Mouse (Mus musculus): ENCODE measurements around the gene Hspa8. TPM values are rescaled to one million over a fixed set of nuclear protein-coding genes. Genes with fewer than 3 reads are reported as not detected.

Hspa8 gene
- polyA plus RNA-seq (2015; fragmentation: Nextera tagmentation; extraction: Ambion mirVana), result 3,030 and 3,122 TPM in 2 replicates

DNA sequence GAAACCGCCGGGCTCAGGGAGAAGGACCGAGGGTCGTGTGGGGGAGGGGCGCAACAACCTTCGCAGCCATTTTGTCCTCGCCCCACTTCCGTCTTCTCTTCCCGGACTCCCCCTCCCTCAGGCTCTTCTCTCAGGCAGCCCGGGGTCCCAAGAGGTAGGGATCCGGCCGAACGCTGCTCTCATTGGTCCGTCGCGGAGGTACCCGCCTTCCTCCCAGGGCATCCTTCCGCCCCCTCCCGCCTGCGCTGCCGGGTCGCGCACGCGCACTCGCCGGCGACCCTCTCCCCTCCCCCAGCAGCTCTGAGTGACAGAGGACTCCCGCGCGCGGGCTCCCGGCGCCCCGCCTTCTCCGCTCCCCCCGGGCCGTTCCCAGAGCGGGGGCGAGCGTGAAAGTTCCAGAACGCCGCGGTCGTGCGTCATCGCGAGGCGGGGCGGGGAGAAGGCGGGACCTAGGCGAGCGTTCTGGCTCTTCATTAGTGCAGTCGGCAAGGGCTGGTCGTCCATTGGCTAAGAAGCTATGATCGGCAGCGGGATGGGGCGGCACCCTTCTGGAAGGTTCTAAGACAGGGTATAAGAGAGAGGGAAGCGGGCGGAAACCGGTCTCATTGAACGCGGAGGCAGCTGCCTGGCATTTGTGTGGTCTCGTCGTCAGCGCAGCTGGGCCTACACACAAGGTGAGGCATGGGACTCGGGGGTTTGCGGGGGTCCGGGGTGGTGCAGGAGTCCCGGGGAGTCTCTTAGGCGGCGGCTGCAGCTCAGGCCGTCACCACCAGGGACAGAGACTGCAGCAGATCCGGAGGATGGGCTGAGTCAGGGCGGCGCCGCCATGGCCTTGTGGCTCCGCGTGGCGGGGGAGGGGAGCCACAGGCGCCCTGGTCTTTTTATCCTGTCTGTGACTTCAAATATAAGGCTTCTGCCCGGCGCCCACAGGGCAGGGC lies at the start of gene Hspa8:
Hspa8 (plus strand) TSS at position 310 of the 938 bp plus-strand sequence.
- Histone ChIP-seq H3K4me3 (peak within 1 kb of the TSS; percentile 94), H3K4me2 (peak within 1 kb of the TSS; percentile 69), H3K9ac (peak within 1 kb of the TSS; percentile 98), H3K4me1 (peaks cover 39% of the 10 kb centered on the region), H3K36me3 (ENCODE audit: poor library complexity, severe bottlenecking) (peaks cover 32% of the 10 kb centered on the region), H3K27ac (peak within 1 kb of the TSS; percentile 98), H3K9me3 (replicated peaks) (no peaks in the 10 kb centered on the region), H3K27me3 (no peaks in the 10 kb centered on the region)
- peak; percentile 97 for ATAC-seq
- 1% methylated on average over 62 of the region's 83 CpGs for WGBS

DNA sequence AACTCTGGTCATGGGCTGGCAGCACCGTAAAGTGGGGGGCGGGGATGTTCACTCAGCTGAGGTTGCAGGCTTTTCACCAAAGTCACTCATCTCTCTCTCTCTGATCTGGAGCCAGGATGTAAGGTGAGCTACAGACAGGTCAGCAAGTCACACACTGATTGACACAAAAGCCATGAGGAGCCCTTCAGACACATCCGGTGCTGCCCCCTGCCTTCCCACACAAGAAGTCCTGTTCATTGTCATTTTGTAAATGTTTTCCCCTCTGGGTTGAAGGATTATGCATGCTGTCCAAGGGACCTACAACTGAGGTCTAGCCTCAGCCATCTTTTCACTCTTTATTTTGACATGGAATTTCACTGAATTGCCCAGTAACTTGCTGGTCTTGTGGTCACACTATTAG lies 49.0 kb upstream of the Hspa8 start:
- no peak overlapping the region; the same call in 1 of the 2 replicates for H3K9ac ChIP-seq
- no peaks in the 10 kb centered on the region for H3K27me3 ChIP-seq
- no peak overlapping the region for H3K4me2 ChIP-seq
- 65% methylated on average over 3 of the region's 3 CpGs for WGBS
- no peak for ATAC-seq
- H3K36me3 ChIP-seq (ENCODE audit: poor library complexity, severe bottlenecking), result no peaks in the 10 kb centered on the region
- peaks cover 8% of the 10 kb centered on the region for H3K4me1 ChIP-seq
- no peak overlapping the region for H3K27ac ChIP-seq
- no peak overlapping the region for H3K4me3 ChIP-seq
- no peaks in the 10 kb centered on the region for H3K9me3 ChIP-seq (replicated peaks)

DNA sequence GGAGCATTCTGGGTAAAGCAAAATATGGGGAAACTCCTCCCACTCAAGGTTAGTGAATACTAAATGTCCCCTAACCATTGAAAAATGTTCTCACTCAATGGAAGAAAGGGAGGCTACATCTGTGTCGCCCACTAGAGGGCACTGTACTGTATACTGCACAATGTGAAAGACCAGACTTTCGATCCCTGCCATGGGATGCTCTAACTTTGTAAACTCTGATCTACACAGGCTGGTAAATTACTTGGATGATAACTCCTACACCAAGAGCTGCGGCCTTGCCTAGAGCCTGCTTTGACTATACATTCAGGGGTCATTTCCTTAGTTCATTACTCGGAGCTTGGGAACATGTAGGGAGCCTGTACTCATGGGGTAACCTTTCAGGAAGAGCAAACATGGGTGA lies 44.4 kb upstream of the Hspa8 start:
- 23% methylated on average over 4 of the region's 4 CpGs for WGBS
- H3K36me3 ChIP-seq (ENCODE audit: poor library complexity, severe bottlenecking), result no peaks in the 10 kb centered on the region
- peak overlapping the region; percentile 84; the same call in 1 of the 2 replicates for H3K27ac ChIP-seq
- peak overlapping the region; percentile 24 for H3K4me2 ChIP-seq
- H3K9ac ChIP-seq, result no peak overlapping the region
- ATAC-seq, result peak; percentile 14; the same call in 1 of the 2 replicates
- H3K9me3 ChIP-seq (replicated peaks), result no peaks in the 10 kb centered on the region
- H3K4me1 ChIP-seq, result peaks cover 19% of the 10 kb centered on the region
- H3K4me3 ChIP-seq, result no peak overlapping the region
- H3K27me3 ChIP-seq, result no peaks in the 10 kb centered on the region

DNA sequence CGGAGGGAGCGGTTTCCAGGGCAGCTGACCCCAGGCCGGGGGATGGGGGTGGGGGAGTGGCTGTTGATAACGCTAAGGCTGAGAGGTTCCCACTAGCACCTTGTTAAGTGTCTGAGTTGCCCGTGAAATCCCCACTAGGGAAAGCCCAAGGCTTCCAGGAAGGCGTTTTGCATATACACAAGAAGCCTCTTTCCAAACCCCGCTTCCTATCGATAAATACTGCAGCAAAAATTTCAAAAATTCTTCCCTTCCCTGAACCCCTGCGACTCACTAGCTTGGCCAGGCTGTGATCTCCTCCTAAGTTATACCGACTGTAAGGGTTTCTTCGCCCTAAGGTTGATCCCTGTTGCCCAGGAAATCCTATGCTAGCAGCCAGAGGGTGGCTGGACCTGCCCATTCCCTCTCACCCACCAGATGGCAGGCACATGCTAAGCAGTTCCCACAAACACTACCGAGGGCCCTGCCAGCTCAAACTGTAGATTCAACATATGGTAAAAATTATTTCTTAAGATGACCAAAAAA lies 43.6 kb upstream of the Hspa8 start:
- Histone ChIP-seq H3K9me3 (replicated peaks) (no peaks in the 10 kb centered on the region), H3K36me3 (ENCODE audit: poor library complexity, severe bottlenecking) (no peaks in the 10 kb centered on the region), H3K4me1 (peaks cover 19% of the 10 kb centered on the region), H3K4me3 (peak overlapping the region; percentile 29), H3K4me2 (peak overlapping the region; percentile 52), H3K27me3 (no peaks in the 10 kb centered on the region), H3K9ac (peak overlapping the region; percentile 37; the same call in 1 of the 2 replicates), H3K27ac (peak overlapping the region; percentile 84)
- ATAC-seq, result peak; percentile 82
- 22% methylated on average over 12 of the region's 12 CpGs for WGBS

DNA sequence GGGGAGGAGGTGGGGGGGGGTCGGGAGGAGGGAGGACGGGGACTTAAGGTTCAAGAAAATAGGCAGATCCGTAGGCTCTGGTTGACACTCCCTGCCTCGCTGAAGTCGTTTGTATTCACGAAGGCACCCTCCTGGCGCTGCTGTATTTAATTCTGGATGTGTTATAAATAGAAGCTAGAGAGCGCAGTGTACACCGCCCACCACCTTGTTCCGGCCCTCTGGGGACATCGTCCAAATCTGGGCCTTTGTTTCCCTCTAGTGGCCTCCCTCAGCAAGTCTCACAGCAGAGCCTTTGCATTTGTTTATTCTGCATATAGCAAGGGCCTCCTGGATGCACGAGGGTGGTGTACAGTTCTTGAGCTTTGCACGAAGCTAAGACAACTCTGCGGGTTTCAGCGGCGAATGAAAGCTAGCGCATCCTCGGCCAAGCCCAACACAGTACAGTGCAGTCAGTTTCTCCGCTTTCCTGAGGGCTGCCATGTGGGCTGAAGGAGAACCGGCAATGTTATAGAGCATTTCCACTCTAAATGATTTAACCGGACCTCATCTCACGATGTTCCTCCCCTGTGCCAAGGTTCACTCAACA lies 43.0 kb upstream of the Hspa8 start:
- Histone ChIP-seq H3K36me3 (ENCODE audit: poor library complexity, severe bottlenecking) (no peaks in the 10 kb centered on the region), H3K4me1 (peaks cover 19% of the 10 kb centered on the region), H3K27ac (peak overlapping the region; percentile 84), H3K9ac (peak overlapping the region; percentile 51), H3K9me3 (replicated peaks) (no peaks in the 10 kb centered on the region), H3K4me2 (peak overlapping the region; percentile 52), H3K4me3 (peak overlapping the region; percentile 29), H3K27me3 (no peaks in the 10 kb centered on the region)
- WGBS, result 11% methylated on average over 22 of the region's 22 CpGs
- peak; percentile 93 for ATAC-seq

DNA sequence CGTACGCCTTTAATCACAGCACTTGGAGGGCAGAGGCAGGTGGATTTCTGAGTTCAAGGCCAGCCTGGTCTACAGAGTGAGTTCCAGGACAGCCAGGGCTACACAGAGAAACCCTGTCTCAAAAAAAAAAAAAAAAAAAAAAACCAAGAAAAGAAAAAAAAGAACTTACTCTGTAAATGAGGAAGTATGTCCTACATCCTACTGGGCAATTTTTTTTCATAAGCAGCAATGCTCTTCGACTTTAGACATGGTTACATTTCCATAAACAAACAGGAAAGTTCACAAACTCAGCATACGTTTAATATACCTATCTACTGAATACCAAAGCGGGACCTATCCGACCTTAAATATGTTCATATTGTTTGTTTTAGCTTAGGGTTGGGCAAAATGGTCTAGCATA lies 38.4 kb upstream of the Hspa8 start:
- no peak overlapping the region for H3K9ac ChIP-seq
- no peak overlapping the region for H3K4me2 ChIP-seq
- 94% methylated on average over 6 of the region's 6 CpGs for WGBS
- ATAC-seq, result no peak
- no peak overlapping the region for H3K27ac ChIP-seq
- peaks cover 9% of the 10 kb centered on the region for H3K4me1 ChIP-seq
- no peak overlapping the region for H3K4me3 ChIP-seq
- no peaks in the 10 kb centered on the region for H3K36me3 ChIP-seq (ENCODE audit: poor library complexity, severe bottlenecking)
- H3K9me3 ChIP-seq (replicated peaks), result no peaks in the 10 kb centered on the region
- H3K27me3 ChIP-seq, result no peaks in the 10 kb centered on the region

DNA sequence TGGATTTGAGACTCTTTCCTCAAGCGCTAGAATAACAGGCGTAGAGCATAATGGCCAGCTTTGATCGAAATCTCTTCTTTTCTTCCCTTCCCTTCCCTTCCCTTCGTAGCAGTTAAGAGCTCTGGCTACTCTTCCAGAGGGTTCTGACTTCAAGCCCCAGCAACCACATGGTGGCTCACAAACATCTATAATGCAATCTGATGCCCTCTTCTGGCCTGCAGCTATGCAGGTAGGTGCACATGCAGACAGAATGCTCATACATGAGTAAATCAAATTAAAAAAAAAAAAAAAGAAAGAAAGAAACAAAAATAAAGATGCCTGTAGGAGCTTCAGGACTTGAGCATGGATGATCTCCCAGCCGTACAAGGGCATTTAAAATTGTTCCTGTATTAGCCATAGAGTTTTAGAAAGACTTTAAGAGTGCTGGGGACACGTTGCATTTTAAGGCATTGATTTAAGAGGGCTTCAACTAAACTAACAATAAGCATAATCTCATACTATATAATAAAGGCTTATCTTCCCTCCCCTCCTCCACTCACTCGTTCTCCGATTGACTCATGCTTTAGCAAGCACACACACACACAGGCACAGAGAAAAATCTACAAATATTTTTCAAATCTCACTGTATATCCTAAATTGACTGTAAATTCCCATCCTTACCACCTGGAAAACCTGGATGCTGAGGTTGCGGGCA lies 35.8 kb upstream of the Hspa8 start:
- Histone ChIP-seq H3K36me3 (ENCODE audit: poor library complexity, severe bottlenecking) (no peaks in the 10 kb centered on the region), H3K4me3 (no peak overlapping the region), H3K27me3 (no peaks in the 10 kb centered on the region), H3K4me2 (no peak overlapping the region), H3K27ac (no peak overlapping the region), H3K9me3 (replicated peaks) (no peaks in the 10 kb centered on the region), H3K9ac (no peak overlapping the region), H3K4me1 (no peaks in the 10 kb centered on the region)
- 87% methylated on average over 8 of the region's 9 CpGs for WGBS
- ATAC-seq, result no peak

DNA sequence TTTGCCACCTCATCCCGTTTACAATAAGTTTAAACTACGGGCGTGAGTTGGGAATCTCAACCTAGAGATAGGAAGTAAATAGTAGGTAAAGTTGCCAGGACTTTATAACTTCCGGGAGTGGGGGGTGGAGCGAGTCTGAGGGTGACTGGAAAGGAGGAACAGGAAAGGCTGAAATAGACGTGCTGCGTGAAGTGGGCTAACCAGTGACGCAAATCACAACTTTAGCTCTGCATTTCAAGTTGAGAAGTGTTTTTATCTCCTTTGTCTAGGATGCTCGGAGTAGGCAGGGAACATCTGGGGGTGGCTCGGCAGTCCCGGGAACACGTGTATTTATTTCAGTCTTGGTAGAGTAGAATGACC lies 35.2 kb upstream of the Hspa8 start:
- no peak for ATAC-seq
- Histone ChIP-seq H3K9me3 (replicated peaks) (no peaks in the 10 kb centered on the region), H3K27me3 (no peaks in the 10 kb centered on the region), H3K4me3 (no peak overlapping the region), H3K36me3 (ENCODE audit: poor library complexity, severe bottlenecking) (no peaks in the 10 kb centered on the region), H3K4me1 (no peaks in the 10 kb centered on the region), H3K27ac (no peak overlapping the region), H3K9ac (no peak overlapping the region), H3K4me2 (no peak overlapping the region)
- 73% methylated on average over 12 of the region's 12 CpGs for WGBS

DNA sequence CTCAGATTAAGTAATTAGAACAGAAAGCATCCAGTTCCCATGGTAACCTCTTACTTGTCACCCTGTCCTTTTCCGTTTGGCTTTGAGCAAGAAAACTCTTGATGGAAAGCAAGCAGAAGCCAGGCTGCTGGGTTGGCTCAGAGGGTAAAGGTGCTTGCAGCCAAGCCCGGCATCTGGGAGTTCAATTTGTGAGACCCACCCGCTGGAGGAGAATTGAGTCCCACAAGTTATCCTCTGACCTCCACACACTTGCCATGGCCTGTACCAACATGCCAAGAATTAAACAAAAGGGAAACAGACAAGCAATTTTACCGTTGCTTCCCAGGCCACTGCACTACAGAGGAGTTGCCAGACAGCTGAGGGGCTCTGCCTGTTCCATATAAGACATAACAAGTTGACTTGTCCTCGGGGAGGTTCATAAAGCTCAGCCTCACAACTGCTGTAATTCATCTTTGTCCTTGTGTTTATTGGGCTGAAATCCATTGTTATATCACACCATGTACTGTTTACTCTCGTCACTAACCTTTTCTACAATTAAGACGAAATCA lies 34.7 kb upstream of the Hspa8 start:
- Histone ChIP-seq H3K4me2 (no peak overlapping the region), H3K36me3 (ENCODE audit: poor library complexity, severe bottlenecking) (no peaks in the 10 kb centered on the region), H3K9ac (no peak overlapping the region), H3K4me3 (no peak overlapping the region), H3K27ac (no peak overlapping the region), H3K9me3 (replicated peaks) (no peaks in the 10 kb centered on the region), H3K4me1 (no peaks in the 10 kb centered on the region), H3K27me3 (no peaks in the 10 kb centered on the region)
- ATAC-seq, result no peak
- 64% methylated on average over 7 of the region's 7 CpGs for WGBS

DNA sequence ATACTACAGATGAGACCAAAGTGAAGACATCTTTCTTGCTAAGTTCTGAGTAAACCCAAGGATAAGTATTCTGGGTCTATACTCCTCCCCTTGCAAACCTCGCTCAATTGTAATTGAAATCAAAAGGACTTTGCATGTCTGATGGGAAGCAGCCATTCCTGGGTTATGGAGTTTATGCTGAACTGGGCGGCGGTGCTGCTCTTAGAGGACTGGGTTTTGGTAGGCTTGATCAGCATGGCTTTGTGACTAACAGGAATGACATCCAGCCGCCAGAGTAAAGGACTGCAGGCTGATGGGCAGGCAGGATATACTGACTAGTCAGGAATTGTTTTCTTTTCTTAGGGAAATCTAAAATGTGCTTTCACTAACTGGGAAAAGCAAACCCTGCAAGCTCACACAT lies 32.8 kb upstream of the Hspa8 start:
- 83% methylated on average over 4 of the region's 4 CpGs for WGBS
- ATAC-seq, result no peak
- H3K4me1 ChIP-seq, result no peaks in the 10 kb centered on the region
- H3K4me3 ChIP-seq, result no peak overlapping the region
- no peak overlapping the region for H3K27ac ChIP-seq
- H3K9me3 ChIP-seq (replicated peaks), result no peaks in the 10 kb centered on the region
- no peak overlapping the region for H3K4me2 ChIP-seq
- H3K36me3 ChIP-seq (ENCODE audit: poor library complexity, severe bottlenecking), result 0 out of 2 replicates have a peak, but pooled peaks cover 6% of the 10 kb centered on the region
- H3K9ac ChIP-seq, result no peak overlapping the region
- no peaks in the 10 kb centered on the region for H3K27me3 ChIP-seq

DNA sequence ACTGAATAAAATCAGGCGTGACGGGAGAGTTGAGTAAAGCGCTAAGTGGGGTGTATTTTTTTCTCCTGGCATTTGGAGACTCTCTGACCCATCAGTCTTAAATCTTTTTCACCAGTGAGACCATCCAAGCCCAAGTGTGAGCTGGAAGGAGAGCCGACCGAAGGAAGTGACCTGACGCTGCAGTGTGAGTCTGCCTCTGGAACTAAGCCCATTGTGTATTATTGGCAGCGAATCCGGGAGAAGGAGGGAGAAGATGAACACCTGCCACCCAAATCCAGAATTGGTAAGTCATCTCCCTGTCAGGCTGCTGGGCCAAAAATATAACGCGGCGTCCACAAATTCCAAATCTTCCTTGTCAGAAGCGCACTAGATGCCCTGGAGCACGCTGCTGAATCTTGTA lies 28.5 kb upstream of the Hspa8 start:
- Histone ChIP-seq H3K4me1 (no peaks in the 10 kb centered on the region), H3K9ac (no peak overlapping the region), H3K9me3 (replicated peaks) (no peaks in the 10 kb centered on the region), H3K4me3 (no peak overlapping the region), H3K36me3 (ENCODE audit: poor library complexity, severe bottlenecking) (peaks cover 16% of the 10 kb centered on the region), H3K4me2 (no peak overlapping the region), H3K27ac (no peak overlapping the region), H3K27me3 (no peaks in the 10 kb centered on the region)
- ATAC-seq, result no peak
- 83% methylated on average over 13 of the region's 13 CpGs for WGBS

Data from forebrain, embryonic 13.5 days (tissue).